Mouse (Mus musculus) brown adipose tissue, adult 24 weeks (tissue): ENCODE results near the gene Mrps23. TPM values are rescaled to one million over a fixed set of nuclear protein-coding genes. Genes with fewer than 3 reads are reported as not detected.
A peak's percentile ranks its signal among the peaks of the same experiment; 100 is the strongest.

Experiments
- H3K27ac ChIP-seq: fragments of 200-500 bp; replicated peaks from 2 replicates; pipeline ENCODE4 v1.5.1; 2012; ENCODE audit warnings: low read depth, mild to moderate bottlenecking, low read length
- H3K4me1 ChIP-seq: fragments of 200-500 bp; 2 replicates; pipeline ENCODE4 v1.6.1; 2012; ENCODE audit warnings: low read length, mixed read lengths; ENCODE audit not compliant: control insufficient read depth, insufficient read depth, insufficient read length
- H3K4me3 ChIP-seq: fragments of 200-500 bp; 2 replicates; pipeline ENCODE4 v1.5.1; 2012; ENCODE audit warnings: low read depth, mild to moderate bottlenecking, low read length, moderate library complexity; ENCODE audit not compliant: insufficient read depth
- polyA plus RNA-seq: library from polyadenylated mRNA; stranded (reverse); fragments of >200 nt; gene quantifications from 2 replicates; pipeline ENCODE4 v1.2.4, GENCODE M21; 2012; ENCODE audit not compliant: missing spikeins, insufficient read depth, insufficient read length

The Mrps23 gene
- 150 and 192 TPM in 2 replicates for polyA plus RNA-seq

DNA sequence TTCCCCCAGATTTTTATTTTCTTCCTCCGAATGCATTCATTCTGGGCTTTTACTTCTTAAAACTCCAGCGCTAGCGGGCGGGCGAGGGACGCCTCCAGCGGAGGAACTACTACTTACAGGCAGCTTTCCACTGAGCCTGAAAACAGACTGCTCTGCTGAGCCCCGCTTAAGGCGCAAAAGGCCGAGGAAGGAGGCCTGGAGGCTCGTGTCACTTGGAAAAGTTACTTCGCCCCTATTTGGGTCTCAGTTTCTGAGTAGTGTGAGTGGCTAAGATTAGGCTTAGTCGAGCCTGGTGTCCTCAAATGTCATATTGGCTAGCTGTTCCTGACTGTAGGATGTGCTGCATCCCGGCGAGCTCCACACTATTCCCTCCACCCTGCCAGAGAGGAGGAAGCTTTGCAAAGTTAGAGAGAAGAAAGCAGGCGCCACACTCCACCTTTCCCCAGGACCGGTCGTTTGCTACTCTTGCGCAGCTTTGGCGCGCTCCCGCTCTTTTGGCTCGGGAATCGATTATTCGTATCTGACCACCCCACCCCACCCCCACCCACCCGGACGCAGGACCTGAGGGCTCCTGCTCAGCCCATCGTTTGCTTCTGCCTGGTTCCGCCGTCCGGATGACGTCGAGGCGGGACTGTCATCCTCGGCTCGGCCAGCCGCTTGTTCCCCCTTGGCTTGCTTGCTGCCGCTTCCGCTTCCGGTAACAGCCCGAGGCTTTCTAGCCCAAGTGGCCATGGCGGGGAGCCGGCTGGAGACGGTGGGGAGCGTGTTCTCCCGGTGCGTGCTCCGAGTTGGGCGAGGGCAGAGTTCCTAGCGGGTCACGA, at the start of gene Mrps23:
TSS of gene Mrps23 (plus strand) at position 677 of the 821 bp plus-strand sequence.
- Histone ChIP-seq H3K27ac (peak within 1 kb of the TSS; percentile 89), H3K4me3 (peak within 1 kb of the TSS; percentile 84), H3K4me1 (peaks cover 5% of the 10 kb centered on the region)

DNA sequence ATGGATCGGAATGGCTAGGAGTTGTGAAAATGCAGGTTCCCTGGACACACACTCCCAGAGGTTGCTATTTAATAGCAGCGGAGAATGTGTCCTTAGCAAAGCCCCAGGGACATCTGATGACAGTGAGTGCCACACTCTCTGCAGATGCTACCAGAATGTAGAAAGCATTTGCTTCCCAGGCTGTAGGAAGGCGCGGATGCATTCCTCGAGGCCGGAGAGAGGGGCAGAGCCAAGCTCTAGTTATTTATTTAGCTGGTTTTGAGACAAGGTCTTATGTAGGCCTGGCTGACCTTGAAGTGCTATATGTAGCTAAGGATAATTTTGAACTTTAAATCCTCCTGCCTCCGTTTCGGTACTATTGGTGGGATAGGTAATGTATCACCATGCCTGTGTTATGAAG, 49.7 kb upstream of the Mrps23 start:
- Histone ChIP-seq H3K27ac (no peak overlapping the region), H3K4me1 (peaks cover 44% of the 10 kb centered on the region), H3K4me3 (no peak overlapping the region)

DNA sequence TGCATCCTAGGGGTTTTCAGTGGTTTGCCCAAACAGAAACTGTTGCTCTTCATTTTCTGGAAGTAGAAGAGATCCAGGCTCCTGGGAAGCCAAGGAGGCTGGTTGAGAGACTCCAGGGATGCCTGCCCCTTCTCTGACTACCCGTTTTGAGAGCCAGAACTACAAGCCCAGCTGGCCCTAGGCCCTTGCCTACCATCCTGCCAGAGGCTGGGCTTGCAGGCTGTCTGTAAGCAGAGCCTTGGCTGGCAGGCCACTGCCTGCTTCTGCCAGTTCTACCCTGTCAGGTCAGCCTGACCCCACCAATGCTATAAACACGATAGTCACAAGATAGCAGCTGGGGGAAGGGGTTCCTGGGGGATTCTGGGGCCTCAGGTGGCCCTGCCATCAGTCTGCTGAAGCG, 48.7 kb upstream of the Mrps23 start:
- Histone ChIP-seq H3K27ac (peak overlapping the region; percentile 71), H3K4me1 (peaks cover 50% of the 10 kb centered on the region), H3K4me3 (no peak overlapping the region)

DNA sequence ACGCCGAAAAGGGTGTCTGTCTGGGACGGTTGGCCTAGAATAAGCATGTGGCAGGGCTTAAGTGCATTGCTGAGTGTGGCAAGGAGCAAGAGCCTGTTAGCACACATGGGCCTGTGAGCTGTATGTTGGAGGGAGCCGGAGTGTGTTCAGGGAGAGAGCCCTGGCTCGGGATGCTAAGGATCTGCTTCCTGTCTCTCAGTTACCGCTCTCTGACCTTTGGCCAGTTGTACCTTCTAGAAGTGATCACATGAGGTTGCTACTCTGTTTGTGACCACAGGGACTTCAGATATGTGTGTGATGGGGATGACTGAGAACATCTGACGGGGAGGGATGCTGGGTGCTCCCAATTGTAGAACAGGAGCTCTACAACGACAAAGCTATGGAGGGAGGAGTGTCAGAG, 48.2 kb upstream of the Mrps23 start:
- no peak overlapping the region for H3K4me3 ChIP-seq
- peaks cover 48% of the 10 kb centered on the region for H3K4me1 ChIP-seq
- H3K27ac ChIP-seq = peak overlapping the region; percentile 71

DNA sequence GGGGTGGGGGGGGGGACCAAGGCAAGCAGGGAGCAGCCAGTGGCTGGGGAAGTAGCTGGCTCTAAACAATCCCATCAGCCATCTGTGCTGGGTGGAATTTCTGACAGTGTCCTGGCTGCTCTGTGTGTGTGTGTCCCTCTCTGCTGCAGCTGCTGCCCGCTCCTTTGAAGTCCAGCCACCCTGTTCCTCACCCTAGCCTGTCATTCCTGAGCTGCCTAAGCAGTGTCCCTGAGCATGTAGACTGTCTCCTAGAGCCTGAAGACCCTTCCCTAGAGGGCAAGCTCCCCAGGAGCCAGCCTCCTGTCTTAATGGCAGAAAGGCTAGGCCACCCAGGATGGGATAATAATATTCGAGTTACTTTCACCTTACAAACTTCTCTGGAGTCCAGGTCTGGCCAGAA, 47.8 kb upstream of the Mrps23 start:
- peak overlapping the region; percentile 71 for H3K27ac ChIP-seq
- no peak overlapping the region for H3K4me3 ChIP-seq
- H3K4me1 ChIP-seq = peaks cover 45% of the 10 kb centered on the region

DNA sequence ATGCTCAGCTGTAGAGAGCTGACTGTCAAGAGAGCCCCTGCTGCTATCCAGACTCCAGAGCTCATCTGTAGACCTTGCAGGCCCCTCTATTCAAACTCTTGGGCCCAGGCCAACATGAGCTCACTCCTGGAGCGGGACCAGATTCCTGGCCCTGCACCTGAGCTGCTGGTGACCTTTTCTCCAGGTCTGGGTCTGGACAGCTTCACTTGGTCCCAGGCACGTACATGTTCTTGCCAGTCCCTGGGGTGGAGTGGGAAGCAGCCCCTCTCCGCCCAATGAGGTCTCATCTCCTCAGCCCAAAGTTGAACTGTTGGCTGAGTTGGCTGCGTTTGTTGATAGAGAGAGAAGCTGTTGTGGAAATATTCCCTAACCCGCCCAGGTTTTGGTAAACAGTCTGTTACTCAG, 45.3 kb upstream of the Mrps23 start:
- no peak overlapping the region for H3K4me3 ChIP-seq
- H3K27ac ChIP-seq = peak overlapping the region; percentile 52
- peaks cover 43% of the 10 kb centered on the region for H3K4me1 ChIP-seq

DNA sequence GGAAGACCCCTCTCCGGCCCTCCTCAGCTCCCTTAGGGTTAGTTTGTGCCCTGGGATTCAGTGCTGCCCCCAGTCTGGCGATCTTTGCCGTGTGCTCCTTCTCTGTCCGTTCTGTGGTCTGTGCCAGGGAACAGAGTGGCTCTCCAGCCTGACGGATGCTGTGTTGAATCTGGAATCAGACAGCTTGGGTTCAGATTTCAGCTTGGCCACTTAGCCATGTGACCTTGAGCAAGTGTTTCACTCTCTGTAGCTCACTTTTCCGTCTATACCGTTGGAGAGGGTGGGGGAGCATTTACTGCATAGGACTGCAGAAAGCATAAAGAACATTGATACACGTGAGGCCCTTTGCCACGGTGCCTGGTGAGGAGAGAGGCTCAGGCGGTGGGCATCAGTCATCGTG, 44.8 kb upstream of the Mrps23 start:
- no peak overlapping the region for H3K4me3 ChIP-seq
- H3K4me1 ChIP-seq = peaks cover 42% of the 10 kb centered on the region
- H3K27ac ChIP-seq = peak overlapping the region; percentile 52

DNA sequence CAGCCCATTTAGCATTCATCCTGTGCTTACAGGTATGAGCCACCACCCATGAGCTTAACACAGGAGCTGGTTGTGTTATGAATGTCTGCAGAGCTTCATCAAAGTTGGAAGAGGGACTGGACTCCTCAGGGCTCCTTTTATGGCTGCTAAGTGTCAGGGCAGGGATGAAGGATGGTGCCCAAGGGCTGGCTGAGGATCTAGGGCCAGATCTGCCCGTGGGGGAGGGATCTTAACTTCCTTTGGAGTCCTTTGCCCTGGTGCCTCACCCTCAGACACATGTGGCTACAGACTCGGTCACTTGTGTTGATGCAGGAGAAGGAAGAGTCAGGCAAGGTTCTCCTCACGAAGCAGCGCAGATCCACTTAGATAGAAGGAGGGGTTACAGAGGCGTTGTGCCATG, 43.9 kb upstream of the Mrps23 start:
- Histone ChIP-seq H3K4me1 (peaks cover 41% of the 10 kb centered on the region), H3K27ac (peak overlapping the region; percentile 24), H3K4me3 (no peak overlapping the region)

DNA sequence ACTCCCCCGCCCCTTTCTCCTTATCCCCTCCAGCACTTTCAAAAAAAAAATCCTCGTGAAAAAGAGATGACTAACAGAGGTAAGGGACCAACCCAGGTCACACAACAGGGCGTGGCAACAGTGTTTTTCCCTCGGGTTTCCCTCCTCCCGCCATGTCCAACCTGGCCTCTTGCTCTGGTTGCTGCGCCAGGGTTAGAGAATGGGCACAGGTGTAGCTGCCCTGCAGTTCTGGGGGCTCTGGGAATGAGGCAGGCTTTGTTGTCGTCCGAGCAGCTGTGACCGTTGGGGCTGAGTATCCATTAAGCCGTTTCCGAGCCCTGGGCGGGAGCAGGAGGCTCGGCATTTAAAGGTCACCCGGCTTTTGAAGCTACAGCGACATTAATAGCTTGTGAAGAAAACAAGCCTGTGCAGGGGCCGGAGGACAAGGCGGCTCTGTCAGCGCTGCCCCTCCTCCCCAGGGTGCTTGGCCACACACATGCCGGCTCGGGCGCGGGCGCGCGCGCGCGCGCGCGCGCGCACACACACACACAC, 43.1 kb upstream of the Mrps23 start:
- peaks cover 42% of the 10 kb centered on the region for H3K4me1 ChIP-seq
- H3K4me3 ChIP-seq = peak overlapping the region; percentile 52
- H3K27ac ChIP-seq = peak overlapping the region; percentile 83

DNA sequence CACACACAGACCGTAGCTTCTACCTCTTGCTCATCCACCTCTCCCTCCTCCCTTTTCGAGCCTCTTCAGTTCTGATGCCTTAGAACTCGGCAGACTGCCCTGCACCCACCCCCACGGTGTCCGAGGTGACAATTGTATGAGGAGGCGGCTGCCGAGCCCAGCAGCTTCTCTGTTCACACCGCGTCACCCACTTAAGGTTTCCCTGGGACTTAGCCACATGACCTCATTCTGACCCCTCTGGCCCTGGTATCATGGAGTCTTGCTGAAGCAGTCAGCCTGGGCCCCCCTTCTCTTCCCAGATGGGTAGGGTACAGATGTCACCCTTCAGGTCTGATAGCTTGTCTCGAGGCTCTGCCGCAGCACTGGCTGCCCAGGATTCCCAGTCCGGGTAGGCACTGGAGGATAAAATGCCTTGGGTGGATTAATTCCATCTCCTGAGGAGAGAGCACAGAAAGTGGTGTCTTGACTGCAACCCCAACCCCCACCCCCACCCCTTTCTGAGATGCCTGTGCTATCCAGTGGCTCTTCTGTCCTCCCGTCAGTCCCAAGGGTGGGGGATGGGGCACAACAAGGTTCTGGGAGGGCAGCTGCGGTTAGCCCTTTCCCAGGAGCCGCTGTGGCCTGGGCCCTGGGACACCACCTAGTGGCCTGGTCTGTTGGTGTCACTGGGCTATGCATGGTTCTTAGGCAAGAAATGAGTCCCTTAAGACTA, 42.4 kb upstream of the Mrps23 start:
- H3K4me1 ChIP-seq = peaks cover 41% of the 10 kb centered on the region
- peak overlapping the region; percentile 52 for H3K4me3 ChIP-seq
- H3K27ac ChIP-seq = peak overlapping the region; percentile 83

DNA sequence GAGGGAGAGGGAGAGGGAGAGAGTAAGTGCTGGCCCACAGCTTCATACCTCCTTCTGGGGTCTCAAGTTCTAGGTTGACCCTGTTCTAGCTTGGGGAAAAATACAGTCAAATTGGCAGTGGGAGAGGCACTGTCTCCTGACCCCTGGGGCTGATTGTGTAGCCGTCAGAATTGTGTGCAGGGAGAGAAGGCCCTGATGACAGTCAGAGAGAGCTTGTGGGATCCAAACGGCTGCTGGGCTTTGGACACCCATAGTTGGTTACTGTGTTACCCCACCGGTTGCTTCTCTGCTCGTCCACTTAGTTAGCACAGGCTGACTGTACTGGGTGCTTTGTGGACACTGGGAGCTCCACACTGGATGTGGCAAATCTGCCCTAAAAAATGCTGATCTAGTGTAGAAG, 41.4 kb upstream of the Mrps23 start:
- Histone ChIP-seq H3K4me1 (peaks cover 38% of the 10 kb centered on the region), H3K4me3 (no peak overlapping the region), H3K27ac (peak overlapping the region; percentile 4; the same call in 1 of the 2 replicates)

DNA sequence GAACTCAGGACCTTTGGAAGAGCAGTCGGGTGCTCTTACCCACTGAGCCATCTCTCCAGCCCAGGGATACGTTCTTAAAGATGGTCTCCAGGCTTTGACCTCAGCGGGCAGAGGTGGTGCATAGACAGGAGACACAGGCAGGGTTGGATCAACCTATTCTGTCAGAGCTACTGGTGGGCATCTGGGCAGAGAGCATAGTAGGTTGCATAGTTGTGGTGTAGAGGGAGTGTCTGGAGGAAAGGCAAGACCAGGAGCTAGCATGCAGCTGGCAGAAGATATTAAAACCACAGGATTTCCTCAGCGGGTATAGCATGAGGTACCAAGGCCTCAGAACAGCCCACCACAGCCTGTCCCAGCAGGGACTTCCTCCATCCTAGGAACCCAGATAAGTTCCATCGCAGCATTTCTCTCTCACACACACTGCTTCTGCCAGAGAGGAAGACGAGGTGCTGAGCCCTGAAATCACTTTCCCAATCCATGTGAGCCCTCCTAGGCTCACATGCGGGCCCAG, 39.9 kb upstream of the Mrps23 start:
- Histone ChIP-seq H3K27ac (peak overlapping the region; percentile 86), H3K4me3 (0 out of 2 replicates have a peak overlapping the region, but pooled peaks have one; percentile 3), H3K4me1 (peaks cover 35% of the 10 kb centered on the region)

DNA sequence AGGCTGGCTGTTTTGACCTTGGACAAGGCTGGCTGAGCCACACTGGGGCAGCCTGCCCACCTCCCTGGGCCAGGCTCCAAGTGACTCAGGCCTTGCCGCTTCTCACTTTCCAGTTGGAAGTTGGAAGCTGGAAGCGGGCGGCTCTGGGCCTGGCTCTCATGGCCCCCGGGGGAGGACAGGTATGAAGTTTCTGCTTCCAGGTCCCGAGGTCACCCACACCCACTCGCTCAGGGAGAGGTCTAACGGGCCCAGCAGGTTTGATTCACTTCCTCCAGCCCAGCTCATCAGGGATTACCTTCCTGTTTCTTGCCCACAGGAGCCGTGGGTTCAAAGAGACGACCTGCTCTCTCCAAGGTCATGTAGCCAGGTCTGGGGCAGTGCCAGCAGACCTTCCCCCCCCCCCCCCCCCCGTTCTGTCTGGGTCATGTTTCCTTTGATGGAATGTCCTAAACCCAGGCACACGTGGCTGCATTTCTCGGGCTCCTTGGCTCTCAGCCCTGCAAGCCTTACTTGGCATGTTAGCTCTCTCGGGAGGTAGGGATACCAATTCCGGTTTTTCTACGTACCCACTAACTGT, 39.3 kb upstream of the Mrps23 start:
- Histone ChIP-seq H3K4me3 (0 out of 2 replicates have a peak overlapping the region, but pooled peaks have one; percentile 3), H3K27ac (peak overlapping the region; percentile 86), H3K4me1 (peaks cover 31% of the 10 kb centered on the region)

DNA sequence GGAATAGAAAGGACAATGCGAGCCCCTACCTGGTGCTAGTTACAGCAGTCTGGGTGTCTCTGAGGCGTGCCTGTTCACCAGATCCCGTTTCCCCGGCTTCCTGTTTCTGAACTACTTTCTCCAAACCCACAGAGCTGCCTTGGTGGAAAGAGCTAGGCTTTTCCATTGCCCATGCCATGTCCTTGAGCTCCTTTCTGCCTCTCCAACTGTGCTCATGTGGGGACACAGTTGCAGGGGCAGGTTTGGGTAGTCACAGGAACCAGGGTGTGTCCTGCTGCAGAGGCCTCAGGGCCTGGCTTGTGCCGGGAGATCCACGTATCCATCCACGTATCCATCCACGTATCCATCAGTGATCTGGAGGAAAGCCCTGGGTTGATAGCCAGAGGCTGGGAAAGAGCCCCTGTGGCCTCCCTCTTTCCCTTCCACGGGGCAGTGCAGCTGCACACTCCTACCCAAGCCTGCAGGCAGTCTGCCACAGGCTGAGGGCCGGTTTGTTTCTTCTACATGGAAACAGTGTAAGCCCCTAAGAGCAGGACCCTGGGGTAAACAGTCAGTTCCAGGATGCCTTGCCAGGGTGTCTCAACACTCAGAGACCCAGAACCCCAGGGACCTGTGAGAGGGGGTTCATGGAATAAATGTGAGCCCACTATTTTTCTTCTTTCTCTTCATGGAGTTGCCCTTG, 38.4 kb upstream of the Mrps23 start:
- Histone ChIP-seq H3K4me3 (no peak overlapping the region), H3K4me1 (peaks cover 26% of the 10 kb centered on the region), H3K27ac (peak overlapping the region; percentile 59)
